Mouse (Mus musculus) embryonic fibroblast, embryonic 13.5 days (primary cell): ENCODE data around the gene Rps24. TPM values are rescaled to one million over a fixed set of nuclear protein-coding genes. Genes with fewer than 3 reads are reported as not detected.
A peak's percentile ranks its signal among the peaks of the same experiment; 100 is the strongest.
"Not testable (repeated sequence)": the region's sequence is repeated elsewhere in the genome, so short reads cannot be mapped to it uniquely, and the experiment has no call there.

Experiments used
- H3K27ac ChIP-seq: 2 replicates; pipeline ENCODE4 v1.5.1; 2012; ENCODE audit warnings: low read length, control low read depth, inconsistent platforms; ENCODE audit not compliant: insufficient read depth
- H3K4me1 ChIP-seq: 2 replicates; pipeline ENCODE4 v1.6.1; 2011; ENCODE audit warnings: low read length; ENCODE audit not compliant: control insufficient read depth, insufficient read depth
- H3K4me3 ChIP-seq: 2 replicates; pipeline ENCODE4 v1.5.1; 2011; ENCODE audit warnings: mild to moderate bottlenecking, control low read depth, low read length; ENCODE audit not compliant: insufficient read depth
- CTCF ChIP-seq: IDR thresholded peaks from 2 replicates; pipeline ENCODE4 v1.5.1; 2011; ENCODE audit warnings: mild to moderate bottlenecking, control low read depth, low read length, moderate library complexity, borderline replicate concordance; ENCODE audit not compliant: insufficient read depth
- POLR2A ChIP-seq: IDR thresholded peaks from 2 replicates; pipeline ENCODE4 v1.6.1; 2011; ENCODE audit warnings: low read depth, mild to moderate bottlenecking, control low read depth, low read length, moderate library complexity
- polyA plus RNA-seq: library from polyadenylated mRNA; stranded (reverse); fragments of >200 nt; gene quantifications from 2 replicates; pipeline ENCODE4 v1.2.4, GENCODE M21; 2011; ENCODE audit warnings: low read depth; ENCODE audit not compliant: missing spikeins, insufficient read length

Rps24 gene
- polyA plus RNA-seq, result 2,821 and 2,984 TPM in 2 replicates

GRCm38 (mm10) chr14:24486773-24487227 is at the start of gene Rps24, which contains the start of gene Polr3a:
TSS of gene Rps24 (plus strand) at chr14:24487125.
TSS of gene Polr3a (minus strand) at chr14:24487058.
- Histone ChIP-seq H3K4me1 (peaks cover 5% of the 10 kb centered on the region; the same call in 1 of the 2 replicates), H3K4me3 (peak within 1 kb of the TSS; percentile 96), H3K27ac (0 out of 2 replicates have a peak within 1 kb of the TSS, but pooled peaks have one; percentile 22)
- TF ChIP-seq CTCF (peak; percentile 55), POLR2A (peak; percentile 64)

- H3K27ac ChIP-seq, H3K4me3 ChIP-seq, H3K4me1 ChIP-seq: not testable (repeated sequence)
Measured at GRCm38 (mm10) chr14:24443529-24443928, 43.4 kb upstream of the Rps24 start.

- Histone ChIP-seq H3K4me1 (no peaks in the 10 kb centered on the region), H3K4me3 (no peak overlapping the region), H3K27ac (no peak overlapping the region)
- TF ChIP-seq CTCF (no peak), POLR2A (no peak)
Measured at GRCm38 (mm10) chr14:24458191-24458590, 28.7 kb upstream of the Rps24 start.

- TF ChIP-seq CTCF (no peak), POLR2A (no peak)
- Histone ChIP-seq H3K4me3 (no peak overlapping the region), H3K27ac (peak overlapping the region; percentile 83), H3K4me1 (peaks cover 7% of the 10 kb centered on the region)
Measured at GRCm38 (mm10) chr14:24468806-24469205, 18.1 kb upstream of the Rps24 start.

- no peak for TF ChIP-seq CTCF
- TF ChIP-seq POLR2A, result no peak
- H3K27ac ChIP-seq, result no peak overlapping the region
- H3K4me1 ChIP-seq, result peaks cover 5% of the 10 kb centered on the region; the same call in 1 of the 2 replicates
- peak overlapping the region; percentile 96 for H3K4me3 ChIP-seq
Measured at GRCm38 (mm10) chr14:24486241-24486767, 621 bp upstream of the Rps24 start.

GRCm38 (mm10) chr14:24489772-24490171 is 2.8 kb downstream of the Rps24 start:
- not testable (repeated sequence) for H3K4me1 ChIP-seq, H3K27ac ChIP-seq, H3K4me3 ChIP-seq

GRCm38 (mm10) chr14:24490468-24491265 is 3.7 kb downstream of the Rps24 start:
- H3K27ac ChIP-seq, result no peak overlapping the region
- TF ChIP-seq POLR2A (peak; percentile 97), CTCF (no peak)
- H3K4me3 ChIP-seq, result peak overlapping the region; percentile 88
- peaks cover 6% of the 10 kb centered on the region for H3K4me1 ChIP-seq

GRCm38 (mm10) chr14:24491266-24491981 is 4.5 kb downstream of the Rps24 start:
- TF ChIP-seq CTCF (no peak), POLR2A (no peak; the same call in 1 of the 2 replicates)
- Histone ChIP-seq H3K4me1 (peaks cover 9% of the 10 kb centered on the region), H3K27ac (no peak overlapping the region), H3K4me3 (peak overlapping the region; percentile 88)

- H3K4me1 ChIP-seq, result peaks cover 9% of the 10 kb centered on the region
- H3K4me3 ChIP-seq, result peak overlapping the region; percentile 88
- TF ChIP-seq CTCF (no peak), POLR2A (no peak)
- H3K27ac ChIP-seq, result no peak overlapping the region
Measured at GRCm38 (mm10) chr14:24493256-24493655, 6.3 kb downstream of the Rps24 start.

GRCm38 (mm10) chr14:24496507-24496906 is 9.6 kb downstream of the Rps24 start:
- Histone ChIP-seq H3K4me3 (no peak overlapping the region), H3K4me1 (peaks cover 9% of the 10 kb centered on the region), H3K27ac (no peak overlapping the region)
- TF ChIP-seq POLR2A (no peak), CTCF (no peak)
